Mouse (Mus musculus): ENCODE results near the gene Tmem267.
"Not testable (repeated sequence)": the region's sequence is repeated elsewhere in the genome, so short reads cannot be mapped to it uniquely, and the experiment has no call there.

The Tmem267 gene

DNA sequence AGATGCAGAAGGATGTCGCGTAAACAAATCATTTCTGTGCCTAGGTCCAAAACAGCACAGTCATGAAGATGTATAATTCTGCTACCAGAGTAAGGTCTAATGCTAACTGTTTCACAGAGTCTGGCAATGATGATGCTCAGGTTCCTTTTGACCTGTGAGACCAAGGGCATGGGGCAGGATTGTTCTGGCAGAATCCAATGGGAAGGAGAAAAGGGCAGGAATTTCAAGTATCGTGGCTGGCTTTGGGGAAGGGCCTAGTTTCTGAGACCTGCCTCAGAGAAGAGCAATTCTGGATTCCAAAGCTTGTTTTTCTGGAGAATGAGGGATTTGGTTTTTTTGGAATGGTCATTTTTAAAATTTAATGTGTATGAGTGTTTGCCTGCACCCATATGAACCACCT is 131.0 kb downstream of the Tmem267 start:
- in situ Hi-C loops (cut with MboI; ENCODE audit: low sequenced_read_pairs): no loop called here

DNA sequence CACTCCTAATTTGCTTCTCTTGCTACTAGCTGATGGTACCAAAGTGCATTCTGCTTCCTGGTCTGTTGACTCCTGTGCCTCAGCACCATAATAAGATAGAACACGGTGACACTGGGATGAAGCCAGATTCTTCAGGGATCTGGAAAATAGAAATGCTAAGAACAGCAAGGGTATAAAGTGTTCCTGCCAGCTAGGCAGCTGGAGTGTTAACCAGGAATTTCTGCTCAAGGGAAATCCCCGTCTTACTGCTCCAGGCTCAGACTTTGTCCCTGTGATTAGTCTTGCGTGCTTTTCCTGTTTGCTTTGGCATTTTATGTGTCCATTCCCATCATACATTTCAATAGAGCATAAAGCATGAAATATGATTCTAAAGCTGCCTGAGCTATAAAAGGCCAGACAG is 131.9 kb downstream of the Tmem267 start:
- in situ Hi-C loops (cut with MboI; ENCODE audit: low sequenced_read_pairs): no loop called here

DNA sequence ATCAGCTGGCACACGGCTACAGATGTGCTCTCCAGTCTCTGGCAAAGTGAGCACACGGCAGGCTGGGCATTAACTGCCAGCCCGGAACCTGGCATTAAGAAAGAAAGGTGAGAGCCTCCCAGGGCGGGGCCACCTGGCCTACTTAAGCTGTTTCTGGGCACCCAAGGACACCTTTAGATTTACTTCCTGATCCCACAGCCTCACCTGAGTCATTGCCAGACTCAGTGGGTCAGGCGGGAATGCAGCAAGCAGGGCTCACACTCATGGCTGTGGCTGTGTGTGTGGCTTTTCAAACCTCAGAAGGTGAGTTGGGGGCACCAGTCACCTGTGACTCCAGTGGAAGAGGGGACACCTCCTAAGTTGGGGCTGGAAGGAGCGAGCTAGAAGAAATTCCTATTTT is 135.8 kb downstream of the Tmem267 start, which contains the start of gene Ccl28:
TSS of gene Ccl28 (plus strand) at position 186 of the 400 bp plus-strand sequence.
- in situ Hi-C loops (cut with MboI; ENCODE audit: low sequenced_read_pairs): no loop called here

DNA sequence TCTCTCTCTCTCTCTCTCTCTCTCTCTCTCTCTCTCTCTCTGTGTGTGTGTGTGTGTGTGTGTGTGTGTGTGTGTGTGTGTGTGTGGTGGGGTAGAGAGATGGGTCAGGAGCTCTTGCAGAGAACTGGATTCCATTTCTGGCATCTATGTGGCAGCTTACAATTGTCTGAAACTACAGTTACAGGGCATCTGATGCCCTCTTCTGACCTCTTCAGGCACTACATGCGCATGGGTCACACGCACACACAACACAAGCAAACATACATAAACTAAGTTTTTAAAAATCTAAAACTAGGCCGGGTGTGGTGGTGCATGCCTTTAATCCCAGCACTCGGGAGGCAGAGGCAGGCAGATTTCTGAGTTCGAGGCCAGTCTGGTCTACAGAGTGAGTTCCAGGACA is 138.1 kb downstream of the Tmem267 start:
- in situ Hi-C loops (cut with MboI; ENCODE audit: low sequenced_read_pairs): not testable (repeated sequence)

DNA sequence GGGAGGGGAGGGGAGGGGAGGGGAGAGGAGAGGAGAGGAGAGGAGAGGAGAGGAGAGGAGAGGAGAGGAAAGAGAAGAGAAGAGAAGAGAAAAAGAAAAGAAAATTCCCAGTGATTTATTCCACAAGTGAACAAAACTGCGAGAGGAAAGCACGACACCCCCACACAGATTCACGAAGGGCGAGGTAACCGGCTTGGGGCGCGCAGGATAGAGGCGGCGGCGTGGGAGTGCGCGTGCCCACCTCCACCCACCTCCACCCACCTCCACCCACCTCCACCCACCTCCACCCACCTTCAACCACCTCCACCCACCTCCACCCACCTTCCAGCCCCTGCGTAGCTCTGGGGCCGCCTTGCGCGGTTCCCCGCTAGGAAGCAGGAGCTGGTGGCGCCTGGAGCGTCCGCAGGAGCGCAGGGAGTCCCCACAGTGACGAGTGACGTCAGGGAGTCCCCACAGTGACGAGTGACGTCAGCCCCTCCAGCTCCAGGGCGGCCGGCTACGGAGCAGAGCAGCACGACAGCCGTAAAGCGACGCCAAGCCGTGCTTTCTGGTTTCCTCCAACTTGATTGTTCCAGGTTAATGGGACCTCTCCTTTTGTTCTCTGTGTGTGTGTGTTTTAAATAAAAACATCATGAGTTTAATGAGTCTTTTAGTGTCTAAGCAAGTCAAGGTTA is 143.8 kb downstream of the Tmem267 start:
- in situ Hi-C loops (cut with MboI; ENCODE audit: low sequenced_read_pairs): no loop called here

DNA sequence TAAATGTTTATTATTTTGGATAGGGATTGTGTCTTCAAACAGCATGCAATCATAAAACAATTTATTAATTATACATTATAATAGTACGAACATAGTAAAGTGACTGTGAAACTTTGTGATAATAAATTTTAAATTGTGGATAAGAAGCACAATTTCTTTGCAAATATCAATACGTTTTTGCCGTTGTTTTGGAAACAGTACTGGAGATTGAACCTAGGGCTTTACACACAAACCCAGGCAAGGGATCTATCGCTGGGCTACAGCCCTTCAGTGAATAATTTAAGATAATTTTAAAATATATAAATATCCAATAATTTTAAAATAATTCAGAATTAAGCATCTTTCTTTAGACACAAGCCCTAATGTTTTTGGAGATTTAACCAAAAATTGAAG is 144.3 kb downstream of the Tmem267 start:
- in situ Hi-C loops (cut with MboI; ENCODE audit: low sequenced_read_pairs): no loop called here

DNA sequence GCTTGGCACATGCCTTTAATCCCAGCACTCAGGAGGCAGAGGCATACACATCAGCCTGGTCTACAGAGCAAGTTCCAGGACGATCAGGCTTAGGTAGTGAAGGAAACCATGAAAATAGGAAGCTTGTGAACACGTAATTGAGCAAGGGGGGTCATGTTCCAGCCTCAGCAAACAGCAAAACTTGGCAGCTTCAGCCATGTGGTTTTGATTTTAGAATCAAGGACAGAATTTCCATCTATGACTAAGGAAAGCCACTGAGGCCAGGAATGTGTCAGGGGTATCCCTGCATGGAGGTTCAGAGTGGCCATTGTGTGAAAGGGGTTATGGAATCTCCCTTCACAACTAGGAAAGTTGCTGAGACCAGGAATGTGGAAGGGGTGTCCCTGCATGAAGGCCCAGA is 147.7 kb downstream of the Tmem267 start:
- in situ Hi-C loops (cut with MboI; ENCODE audit: low sequenced_read_pairs): no loop called here

DNA sequence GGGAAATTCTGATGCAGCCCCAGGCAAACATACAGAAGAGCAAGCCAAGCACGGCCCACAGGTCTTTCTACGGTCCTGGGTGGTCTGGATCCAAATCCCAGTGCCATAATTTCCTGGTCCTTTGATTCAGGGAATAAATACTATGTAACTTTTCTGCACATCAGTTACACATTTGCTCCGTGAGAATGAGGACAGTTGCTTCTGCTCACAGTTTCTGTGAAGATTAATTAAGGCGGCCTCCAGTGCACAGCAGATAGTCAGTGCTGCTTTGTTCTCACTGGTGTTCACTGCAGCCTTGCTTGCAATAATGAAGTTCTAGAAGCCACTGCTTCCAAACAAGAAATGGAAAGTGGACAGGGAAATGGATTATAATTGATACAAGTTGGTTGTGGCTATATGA is 150.0 kb downstream of the Tmem267 start:
- in situ Hi-C loops (cut with MboI; ENCODE audit: low sequenced_read_pairs): no loop called here

DNA sequence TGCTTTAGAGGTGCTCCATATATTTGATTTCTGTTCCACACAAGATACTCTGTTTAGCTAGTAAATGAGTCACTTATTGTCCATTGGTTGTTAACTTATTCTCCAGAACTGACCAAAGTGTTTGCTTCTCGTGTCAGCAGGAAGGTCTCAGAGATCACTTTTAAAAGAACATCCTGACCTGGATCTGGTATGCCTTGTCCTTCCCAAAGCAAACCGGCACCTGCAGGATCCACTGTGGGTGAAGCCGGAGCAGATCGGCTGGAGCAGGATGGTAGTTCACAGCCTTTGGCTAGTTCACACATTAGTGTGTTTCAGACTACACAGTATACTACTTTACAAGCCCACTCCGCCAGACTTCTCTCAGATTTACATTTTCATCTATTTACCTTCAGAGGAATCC is 150.6 kb downstream of the Tmem267 start:
- in situ Hi-C loops (cut with MboI; ENCODE audit: low sequenced_read_pairs): no loop called here

DNA sequence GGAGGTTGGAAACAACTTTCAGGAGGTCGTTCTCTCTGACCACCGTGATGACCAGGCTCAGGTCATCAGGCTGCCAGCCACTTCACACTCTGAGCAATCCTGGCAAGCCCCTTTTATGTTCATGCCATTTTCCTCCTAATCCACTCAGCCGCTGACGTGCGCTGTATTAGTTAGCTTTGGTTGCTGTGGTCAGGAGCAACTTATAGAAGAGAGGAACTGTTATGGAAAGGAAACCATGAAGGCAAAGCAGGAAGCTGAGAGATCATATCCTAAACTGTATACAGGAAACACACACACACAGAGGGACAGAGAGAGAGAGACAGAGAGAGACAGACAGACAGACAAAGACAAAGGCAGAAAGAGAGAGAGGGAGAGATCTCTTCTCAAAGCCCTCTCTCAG is 151.5 kb downstream of the Tmem267 start:
- in situ Hi-C loops (cut with MboI; ENCODE audit: low sequenced_read_pairs): no loop called here

DNA sequence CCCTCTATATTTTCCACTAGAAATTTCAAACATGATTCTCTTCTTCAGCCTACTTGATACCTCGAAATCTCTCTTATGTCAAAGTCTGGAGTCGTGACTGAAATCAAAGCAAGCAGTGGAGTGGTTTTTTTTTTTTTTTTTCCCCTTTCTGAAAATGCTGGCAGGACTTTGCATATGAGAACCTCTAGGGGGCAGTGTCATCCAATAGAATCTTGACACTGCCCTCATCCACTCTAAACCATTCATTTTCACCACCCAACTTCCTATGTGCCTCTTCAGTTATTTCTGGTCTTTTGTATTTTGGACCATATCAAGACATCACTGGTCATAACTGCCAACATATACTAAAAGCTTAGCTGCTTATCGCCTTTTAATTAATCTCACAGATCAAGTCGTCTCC is 152.7 kb downstream of the Tmem267 start:
- in situ Hi-C loops (cut with MboI; ENCODE audit: low sequenced_read_pairs): no loop called here

DNA sequence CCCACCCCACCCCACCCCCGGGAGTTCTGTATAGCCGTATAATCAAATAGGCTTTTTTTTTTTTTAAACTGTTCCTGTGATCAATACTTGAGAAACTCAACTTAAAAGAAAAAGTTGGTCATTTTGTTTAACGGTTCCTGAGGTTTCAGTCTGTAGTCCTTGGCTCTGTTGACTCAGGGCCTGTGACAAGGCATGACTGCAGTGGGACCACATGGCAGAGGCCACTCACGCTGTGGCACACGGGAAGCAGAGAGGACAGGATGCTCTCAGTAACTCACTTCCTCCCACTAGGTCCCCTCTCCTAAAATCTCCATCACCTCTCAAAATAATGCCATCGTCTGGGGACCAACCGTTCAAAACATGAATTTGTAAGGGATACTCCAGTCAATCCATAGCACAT is 153.3 kb downstream of the Tmem267 start:
- in situ Hi-C loops (cut with MboI; ENCODE audit: low sequenced_read_pairs): no loop called here

DNA sequence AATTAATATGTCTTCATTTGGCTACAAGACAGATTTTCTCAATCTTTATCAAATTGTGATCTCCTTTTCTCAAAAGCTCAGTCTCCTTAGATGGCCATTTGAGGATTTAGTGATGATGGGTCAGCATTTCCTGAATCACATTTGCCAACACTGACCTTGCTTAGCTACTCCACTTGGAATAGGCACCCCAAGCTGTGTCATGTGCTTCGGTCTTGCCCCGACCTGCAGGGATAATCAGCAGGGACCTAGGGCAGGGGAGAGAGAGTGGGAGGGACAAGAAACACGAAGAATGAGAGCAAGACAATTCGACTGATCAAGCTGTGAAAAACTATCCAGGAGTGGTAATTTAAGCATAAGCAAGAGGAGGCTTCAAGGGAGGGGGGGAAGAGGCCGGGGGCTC is 156.9 kb downstream of the Tmem267 start:
- in situ Hi-C loops (cut with MboI; ENCODE audit: low sequenced_read_pairs): no loop called here

DNA sequence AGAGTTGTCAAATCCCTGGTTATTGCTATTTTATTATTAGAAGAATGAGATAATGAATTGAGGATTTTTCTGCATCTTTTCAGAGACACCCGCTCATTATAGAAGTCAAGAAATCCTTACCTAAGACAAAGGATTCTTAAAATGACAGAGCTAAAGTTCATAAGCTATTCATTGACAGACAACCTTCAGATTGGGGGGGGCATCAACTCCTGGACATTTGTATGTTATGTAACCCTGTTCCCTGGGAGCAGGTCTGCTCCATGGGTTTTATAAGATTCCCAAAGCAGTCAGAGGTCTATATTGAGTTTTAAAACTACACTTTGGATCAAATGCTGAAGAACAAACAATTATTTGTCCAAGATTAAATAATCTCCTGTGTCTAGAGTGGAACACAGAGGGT is 158.7 kb downstream of the Tmem267 start:
- in situ Hi-C loops (cut with MboI; ENCODE audit: low sequenced_read_pairs): no loop called here

DNA sequence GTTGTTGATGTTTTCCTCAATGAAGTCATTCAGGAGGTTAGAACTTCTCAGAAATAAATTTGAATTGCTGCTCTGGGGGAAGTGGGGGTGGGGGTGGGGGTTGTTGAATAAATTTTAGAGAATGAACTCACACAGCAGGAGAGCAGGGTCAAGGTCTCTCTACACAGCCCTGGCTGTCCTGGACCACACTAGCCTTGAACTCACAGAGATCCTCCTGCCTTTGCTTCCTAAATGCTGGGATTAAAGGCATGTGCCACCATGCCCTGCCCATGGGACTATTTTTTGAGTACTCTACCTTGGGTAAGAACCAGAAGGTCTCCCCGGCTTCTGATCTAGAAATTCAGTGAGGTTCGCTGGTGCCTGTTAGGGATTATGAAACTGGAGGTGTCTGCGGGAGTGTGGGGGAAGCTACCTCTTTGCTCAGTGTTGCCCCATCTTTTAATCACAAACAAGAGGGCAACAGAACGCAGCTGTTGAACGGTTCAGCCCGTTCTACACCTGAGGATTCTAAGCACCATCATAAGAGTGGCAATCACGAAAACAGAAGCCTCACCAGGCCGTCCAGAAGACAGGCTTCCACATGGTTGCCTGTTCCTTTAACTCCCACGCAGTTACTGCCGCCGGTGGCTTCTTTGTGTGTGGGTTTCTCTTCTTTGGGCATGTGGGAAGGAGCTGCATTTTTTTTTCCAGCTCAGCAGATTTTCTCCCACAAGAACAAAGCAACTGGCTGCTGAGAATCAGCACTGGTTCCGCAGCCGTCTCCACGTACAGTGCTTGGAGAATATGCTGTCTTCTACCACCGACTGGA is 161.3 kb downstream of the Tmem267 start:
- in situ Hi-C loops (cut with MboI; ENCODE audit: low sequenced_read_pairs): no loop called here

DNA sequence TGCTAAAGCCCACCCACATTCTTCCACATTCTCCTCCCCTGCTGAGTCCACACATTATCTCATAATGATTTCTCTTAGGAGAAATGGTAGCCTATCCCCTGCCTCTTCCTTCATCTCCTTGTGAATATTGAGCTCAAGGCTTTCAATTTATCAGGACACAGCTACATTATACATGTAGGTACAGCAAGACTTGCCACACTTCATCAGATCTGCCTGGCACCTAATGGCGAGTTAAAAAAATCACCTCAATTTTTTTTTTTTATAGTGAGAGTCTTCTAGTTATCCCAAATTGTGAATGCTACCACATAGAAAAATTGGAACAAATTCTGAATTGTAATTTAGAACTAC is 161.8 kb downstream of the Tmem267 start:
- in situ Hi-C loops (cut with MboI; ENCODE audit: low sequenced_read_pairs): no loop called here

DNA sequence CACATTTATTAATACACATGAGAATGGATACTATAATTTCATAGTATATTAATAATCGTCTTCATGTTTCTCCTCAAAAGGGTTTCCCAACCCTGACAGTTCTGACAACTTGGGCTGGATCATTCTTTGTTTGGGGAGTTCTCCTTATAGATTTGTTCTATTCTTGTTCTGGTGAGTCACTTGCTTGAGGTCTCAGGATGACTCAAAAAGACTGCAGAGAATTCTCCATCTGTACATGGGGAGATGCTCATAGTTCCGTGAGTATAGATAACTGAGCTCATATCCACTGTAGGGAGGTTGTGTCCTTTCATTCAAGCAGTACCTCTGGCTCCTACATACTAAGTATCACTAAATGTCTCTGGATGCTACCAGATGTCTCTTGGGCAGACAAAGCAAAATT is 166.9 kb downstream of the Tmem267 start:
- in situ Hi-C loops (cut with MboI; ENCODE audit: low sequenced_read_pairs): no loop called here

DNA sequence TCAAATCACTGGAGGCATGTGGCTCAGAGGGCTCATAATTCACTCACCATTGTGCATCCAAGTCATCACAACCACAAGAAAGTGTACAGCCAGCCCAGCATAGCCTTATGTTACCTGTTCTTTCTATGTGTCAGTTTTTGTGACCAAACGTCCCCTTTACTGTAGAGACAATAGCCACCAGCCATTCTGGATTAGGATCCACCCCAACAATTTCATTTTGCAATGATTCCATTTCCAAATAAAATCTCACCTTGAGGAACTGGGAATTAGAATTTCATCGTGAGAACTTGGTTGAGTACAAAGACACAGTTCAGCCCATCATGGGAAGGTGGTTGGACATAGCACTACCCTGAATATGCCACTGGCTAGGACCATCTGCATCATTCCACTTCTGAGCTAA is 168.4 kb downstream of the Tmem267 start:
- in situ Hi-C loops (cut with MboI; ENCODE audit: low sequenced_read_pairs): no loop called here

DNA sequence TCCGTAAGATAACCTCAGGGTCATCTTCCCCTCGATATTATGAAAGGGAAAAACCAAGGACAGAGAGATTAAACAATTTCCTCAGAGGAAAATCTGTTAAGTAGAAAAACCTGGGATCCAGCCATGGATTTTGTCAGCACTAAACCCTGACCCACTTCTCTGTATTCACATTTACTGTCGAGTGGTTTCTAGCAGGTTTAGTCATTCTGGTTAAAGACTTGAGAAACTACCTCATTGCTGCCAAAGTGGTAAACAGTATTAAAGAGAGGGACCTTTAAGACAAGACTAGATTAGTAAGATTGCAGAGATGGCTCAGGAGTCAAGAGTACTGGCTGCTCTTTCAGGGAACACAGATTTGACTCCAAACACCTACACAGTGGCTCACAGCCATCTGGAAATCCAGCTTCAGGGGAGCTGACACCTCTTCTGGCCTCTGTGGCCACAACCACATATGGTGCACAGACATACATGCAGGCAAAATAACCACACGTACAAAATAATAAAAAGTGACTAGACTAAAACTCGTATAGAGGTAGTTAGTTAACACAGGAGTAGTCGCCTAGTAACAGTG is 169.1 kb downstream of the Tmem267 start:
- in situ Hi-C loops (cut with MboI; ENCODE audit: low sequenced_read_pairs): no loop called here
